Mouse (Mus musculus) spleen, adult 2 months (tissue): ENCODE data around the gene Cdiptos.

ENCODE experiments used
- CTCF ChIP-seq: fragments of 200-500 bp; IDR thresholded peaks from 2 replicates; pipeline ENCODE4 v1.5.1; 2011; ENCODE audit warnings: mild to moderate bottlenecking, inconsistent platforms; ENCODE audit not compliant: insufficient read depth, insufficient read length, insufficient replicate concordance; ENCODE audit errors: extremely low read depth
- POLR2A ChIP-seq: fragments of 200-500 bp; IDR thresholded peaks from 2 replicates; pipeline ENCODE4 v1.6.1; 2011; ENCODE audit warnings: low read depth, low read length, inconsistent platforms

GRCm38 (mm10) chr7:127012845-127013244, 36.9 kb upstream of the Cdiptos start:
- TF ChIP-seq CTCF (no peak), POLR2A (no peak)
